Comparison of ENCODE assay signal across 23 mouse cellular contexts in genomic region chr11:33818861-33819503, GRCm38 (mm10).
DNase-seq lines count a peak whose midpoint lies in the region; ATAC-seq and TF ChIP-seq lines count a peak whose summit lies in the region.
"Had no signal": no experiment of that assay in that cellular context is flagged by ENCODE, and none has a peak within 500 bp of the region (broad histone marks: within the 10 kb centered on the region; RNA-seq: fewer than 3 reads in every experiment).

No protein-coding gene starts in this region.

- no peak for ATAC-seq in hindbrain, embryonic 13.5 days (ENCODE audit: low FRiP score)
- no peak for ATAC-seq in hindbrain, embryonic 11.5 days (ENCODE audit: low FRiP score)
- no peak for ATAC-seq in midbrain, postnatal 0 days (ENCODE audit: low FRiP score)
- no peak for ATAC-seq in midbrain, embryonic 16.5 days
- no peak for ATAC-seq in intestine, postnatal 0 days
- ATAC-seq: lung, postnatal 0 days had no signal

- H3K4me3 ChIP-seq in hindbrain, embryonic 13.5 days: no peak overlapping the region
- H3K4me3 ChIP-seq in hindbrain, embryonic 11.5 days (ENCODE audit: low read depth, low read length): no peak overlapping the region
- H3K4me3 ChIP-seq in midbrain, postnatal 0 days (ENCODE audit: low read depth, low read length): no peak overlapping the region
- no peak overlapping the region for H3K4me3 ChIP-seq in midbrain, embryonic 16.5 days (ENCODE audit: low read depth, low read length)
- H3K4me3 ChIP-seq in lung, adult 2 months (replicated peaks; ENCODE audit: extremely low read depth, low read depth, low read length): no peak overlapping the region
- no peak overlapping the region for H3K4me3 ChIP-seq in intestine, postnatal 0 days (ENCODE audit: low read depth, low read length)
- H3K4me3 ChIP-seq: embryonic facial prominence, embryonic 15.5 days; limb, embryonic 15.5 days; liver, embryonic 15.5 days; neural tube, embryonic 12.5 days had no signal

- H3K27ac ChIP-seq in hindbrain, embryonic 13.5 days: 0 out of 2 replicates have a peak overlapping the region, but pooled peaks have one; percentile 35
- no peak overlapping the region for H3K27ac ChIP-seq in hindbrain, embryonic 11.5 days (ENCODE audit: low read depth, low read length)
- 0 out of 2 replicates have a peak overlapping the region, but pooled peaks have one; percentile 27 for H3K27ac ChIP-seq in midbrain, postnatal 0 days (ENCODE audit: low read depth, low read length)
- no peak overlapping the region for H3K27ac ChIP-seq in midbrain, embryonic 16.5 days (ENCODE audit: low read length)
- no peak overlapping the region for H3K27ac ChIP-seq in intestine, postnatal 0 days (ENCODE audit: low read depth, low read length)
- H3K27ac ChIP-seq: embryonic facial prominence, embryonic 15.5 days; limb, embryonic 15.5 days; liver, embryonic 15.5 days; neural tube, embryonic 12.5 days had no signal

- no peak overlapping the region for H3K9ac ChIP-seq in hindbrain, embryonic 13.5 days
- no peak overlapping the region for H3K9ac ChIP-seq in hindbrain, embryonic 11.5 days (ENCODE audit: low read depth, low read length)
- H3K9ac ChIP-seq in midbrain, postnatal 0 days (replicated peaks; ENCODE audit: low read length, poor library complexity, severe bottlenecking): no peak overlapping the region
- no peak overlapping the region for H3K9ac ChIP-seq in midbrain, embryonic 16.5 days (ENCODE audit: low read depth, low read length)
- no peak overlapping the region for H3K9ac ChIP-seq in intestine, postnatal 0 days (ENCODE audit: low read depth, low read length)
- H3K9ac ChIP-seq: embryonic facial prominence, embryonic 15.5 days; limb, embryonic 15.5 days; liver, embryonic 15.5 days; neural tube, embryonic 12.5 days had no signal

- no peak for DNase-seq in hindbrain, embryonic 11.5 days (ENCODE audit: low spot score)
- no peak for DNase-seq in midbrain, postnatal 0 days (ENCODE audit: low spot score)
- DNase-seq in embryo, embryonic 9.5 days (ENCODE audit: extremely low spot score): peak; percentile 39
- DNase-seq in yolk sac, embryonic 10.5 days (ENCODE audit: low spot score): peak; percentile 6
- no peak for DNase-seq in lung, adult 2 months
- DNase-seq: adrenal gland, postnatal 36 days; cerebellum, adult 18-20 months; cerebellum, postnatal 25 days; heart, adult 18-20 months; heart, postnatal 36 days; kidney, adult 9 months; right cerebral cortex, postnatal 14 days; spleen, adult 18-20 months; thymus, postnatal 25 days had no signal

- peak; percentile 12; the same call in 1 of the 2 replicates for TF ChIP-seq CTCF in midbrain, postnatal 0 days (IDR thresholded peaks at IDR 0.05)
- TF ChIP-seq CTCF in lung, adult 2 months (IDR thresholded peaks at IDR 0.05; ENCODE audit: insufficient read depth, low read length): no peak
- no peak for TF ChIP-seq CTCF in intestine, postnatal 0 days (IDR thresholded peaks at IDR 0.05; ENCODE audit: low read depth)

- 41% methylated on average over 5 of the region's 5 CpGs for WGBS in hindbrain, embryonic 13.5 days
- WGBS in hindbrain, embryonic 11.5 days: 37% methylated on average over 5 of the region's 5 CpGs
- 39% methylated on average over 5 of the region's 5 CpGs for WGBS in midbrain, postnatal 0 days
- WGBS in midbrain, embryonic 16.5 days: 49% methylated on average over 5 of the region's 5 CpGs
- WGBS in lung, adult 2 months: 26% methylated on average over 5 of the region's 5 CpGs
- 29% methylated on average over 5 of the region's 5 CpGs for WGBS in intestine, postnatal 0 days

- H3K9me3 ChIP-seq in hindbrain, embryonic 13.5 days: no peaks in the 10 kb centered on the region
- H3K9me3 ChIP-seq in hindbrain, embryonic 11.5 days (ENCODE audit: control insufficient read depth, low read length): no peaks in the 10 kb centered on the region
- no peaks in the 10 kb centered on the region for H3K9me3 ChIP-seq in midbrain, postnatal 0 days (ENCODE audit: low read length)
- no peaks in the 10 kb centered on the region for H3K9me3 ChIP-seq in midbrain, embryonic 16.5 days (replicated peaks; ENCODE audit: control insufficient read depth, low read length, poor library complexity, severe bottlenecking)
- no peaks in the 10 kb centered on the region for H3K9me3 ChIP-seq in intestine, postnatal 0 days (ENCODE audit: control insufficient read depth)
- H3K9me3 ChIP-seq: embryonic facial prominence, embryonic 15.5 days; limb, embryonic 15.5 days; liver, embryonic 15.5 days; neural tube, embryonic 12.5 days had no signal

- no peak overlapping the region for H3K4me2 ChIP-seq in hindbrain, embryonic 13.5 days
- H3K4me2 ChIP-seq in hindbrain, embryonic 11.5 days (replicated peaks; ENCODE audit: low read depth, low read length): no peak overlapping the region
- no peak overlapping the region for H3K4me2 ChIP-seq in midbrain, postnatal 0 days (ENCODE audit: low read depth, low read length, poor library complexity, severe bottlenecking)
- H3K4me2 ChIP-seq in midbrain, embryonic 16.5 days (ENCODE audit: low read length): no peak overlapping the region
- no peak overlapping the region for H3K4me2 ChIP-seq in intestine, postnatal 0 days (replicated peaks; ENCODE audit: low read depth)
- H3K4me2 ChIP-seq: embryonic facial prominence, embryonic 15.5 days; limb, embryonic 15.5 days; liver, embryonic 15.5 days; neural tube, embryonic 12.5 days had no signal

- no peak for TF ChIP-seq POLR2A in lung, adult 2 months (IDR thresholded peaks at IDR 0.05; ENCODE audit: borderline replicate concordance, extremely low read depth, low read depth, low read length)

- no peaks in the 10 kb centered on the region for H3K36me3 ChIP-seq in hindbrain, embryonic 13.5 days
- no peaks in the 10 kb centered on the region for H3K36me3 ChIP-seq in hindbrain, embryonic 11.5 days (ENCODE audit: control insufficient read depth, insufficient read depth, low read length)
- H3K36me3 ChIP-seq in midbrain, postnatal 0 days (ENCODE audit: insufficient read depth, low read length): peaks cover 2% of the 10 kb centered on the region; the same call in 1 of the 2 replicates
- no peaks in the 10 kb centered on the region for H3K36me3 ChIP-seq in midbrain, embryonic 16.5 days (ENCODE audit: control insufficient read depth, insufficient read depth, low read length)
- H3K36me3 ChIP-seq in intestine, postnatal 0 days (ENCODE audit: control insufficient read depth, insufficient read depth): no peaks in the 10 kb centered on the region
- H3K36me3 ChIP-seq: embryonic facial prominence, embryonic 15.5 days; G1E; limb, embryonic 15.5 days; liver, embryonic 15.5 days; neural tube, embryonic 12.5 days had no signal

- peaks cover 21% of the 10 kb centered on the region for H3K4me1 ChIP-seq in hindbrain, embryonic 13.5 days (replicated peaks)
- no peaks in the 10 kb centered on the region for H3K4me1 ChIP-seq in hindbrain, embryonic 11.5 days (replicated peaks; ENCODE audit: control insufficient read depth, insufficient read depth, low read length)
- no peaks in the 10 kb centered on the region for H3K4me1 ChIP-seq in midbrain, postnatal 0 days (ENCODE audit: insufficient read depth, low read length)
- peaks cover 7% of the 10 kb centered on the region; the same call in 1 of the 2 replicates for H3K4me1 ChIP-seq in midbrain, embryonic 16.5 days (ENCODE audit: control insufficient read depth, insufficient read depth, low read length)
- H3K4me1 ChIP-seq in lung, adult 2 months (ENCODE audit: control insufficient read depth, insufficient read depth, low read length): no peaks in the 10 kb centered on the region
- no peaks in the 10 kb centered on the region for H3K4me1 ChIP-seq in intestine, postnatal 0 days (replicated peaks; ENCODE audit: control insufficient read depth, insufficient read depth, low read length)
- H3K4me1 ChIP-seq: limb, embryonic 15.5 days; liver, embryonic 15.5 days had no signal

- H3K27me3 ChIP-seq in hindbrain, embryonic 13.5 days: peaks cover 7% of the 10 kb centered on the region; the same call in 1 of the 2 replicates
- no peaks in the 10 kb centered on the region for H3K27me3 ChIP-seq in hindbrain, embryonic 11.5 days (ENCODE audit: control insufficient read depth, insufficient read depth, low read length)
- H3K27me3 ChIP-seq in midbrain, postnatal 0 days (ENCODE audit: insufficient read depth, low read length): no peaks in the 10 kb centered on the region
- no peaks in the 10 kb centered on the region for H3K27me3 ChIP-seq in midbrain, embryonic 16.5 days (ENCODE audit: control insufficient read depth, insufficient read depth, low read depth, low read length)
- no peaks in the 10 kb centered on the region for H3K27me3 ChIP-seq in intestine, postnatal 0 days (replicated peaks; ENCODE audit: control insufficient read depth, insufficient read depth, low read length)
- H3K27me3 ChIP-seq: limb, embryonic 15.5 days; liver, embryonic 15.5 days; neural tube, embryonic 12.5 days had no signal

Comparison
In these comparisons a context has a peak if more than half of its experiments do, and no peak if none do; other contexts are left out.
1. H3K27ac ChIP-seq: peak in hindbrain, embryonic 13.5 days (single experiment) and midbrain, postnatal 0 days (single experiment); none in hindbrain, embryonic 11.5 days (single experiment), midbrain, embryonic 16.5 days (single experiment) and intestine, postnatal 0 days (single experiment).
2. DNase-seq: peak in embryo, embryonic 9.5 days (single experiment) and yolk sac, embryonic 10.5 days (single experiment); none in hindbrain, embryonic 11.5 days (single experiment), midbrain, postnatal 0 days (single experiment) and lung, adult 2 months (single experiment).